Mouse (Mus musculus): ENCODE data around the gene Nes.

The Nes gene

DNA sequence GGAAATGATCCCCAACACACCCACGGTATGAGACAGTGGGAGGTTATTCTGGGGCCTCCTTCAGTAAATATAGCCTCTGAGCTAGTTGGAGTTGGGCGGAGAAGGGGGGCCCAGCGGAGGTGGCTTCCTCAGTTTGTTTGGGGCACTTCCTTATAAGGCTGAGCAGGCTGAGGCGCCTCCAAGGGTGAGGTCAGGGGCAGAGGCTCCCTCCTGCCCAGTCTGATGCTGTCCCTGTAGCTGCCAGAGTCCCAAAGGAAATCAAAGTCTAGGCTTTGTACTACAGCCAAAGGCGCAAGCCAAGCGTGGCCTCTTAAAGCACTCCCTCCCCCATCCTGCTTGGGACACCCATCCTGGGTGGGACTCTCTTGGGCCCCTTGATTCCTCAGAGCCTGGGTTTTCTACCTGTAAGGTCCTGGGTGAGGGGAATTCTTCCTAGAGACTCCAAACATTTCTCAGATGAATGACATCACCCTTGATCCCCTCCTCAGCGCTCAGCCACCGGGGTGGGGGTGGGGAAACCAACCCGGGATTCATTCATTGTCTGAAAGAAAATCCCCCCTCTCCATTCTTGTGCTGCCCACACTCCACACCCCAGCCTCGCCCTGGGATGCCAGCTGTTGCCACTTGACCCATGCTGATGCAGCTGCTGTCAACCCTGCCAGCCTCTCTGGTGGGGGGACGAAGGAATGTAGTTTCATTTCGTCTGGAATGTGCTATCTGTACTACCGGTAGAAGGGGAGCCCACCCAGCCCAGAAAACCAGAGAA, 12.1 kb downstream of the Nes start:
- DNase-seq (ENCODE audit: low spot score in 2 of 2), result no peak

DNA sequence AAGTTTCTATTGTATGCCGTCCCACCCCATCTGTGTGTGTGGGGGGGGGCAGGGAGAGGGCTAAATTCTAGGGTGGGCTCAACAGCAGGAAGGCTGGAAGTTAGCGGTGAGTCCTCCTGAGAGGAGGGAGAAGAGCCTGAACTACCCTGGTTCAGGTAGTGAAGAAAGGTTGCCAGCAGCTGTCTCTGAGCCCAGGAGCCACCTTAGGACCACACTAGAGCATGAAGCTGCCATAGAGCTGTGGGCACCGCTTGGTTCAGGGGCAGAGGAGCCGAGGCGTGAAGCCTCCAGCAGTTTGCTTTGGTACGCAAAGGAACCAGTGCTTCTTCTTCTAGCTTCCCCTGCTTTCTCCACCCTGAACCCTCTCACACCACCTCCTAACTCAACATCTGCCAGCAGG, 12.7 kb downstream of the Nes start:
- no peak for DNase-seq (ENCODE audit: low spot score in 2 of 2)

- no peak for DNase-seq (ENCODE audit: low spot score in 2 of 2)
These were observed 13.2 kb downstream of the Nes start for GRCm38 (mm10) chr3:87984094-87984493.

- no peak for DNase-seq (ENCODE audit: low spot score in 2 of 2)
These were observed 14.8 kb downstream of the Nes start for GRCm38 (mm10) chr3:87985505-87986320.

DNA sequence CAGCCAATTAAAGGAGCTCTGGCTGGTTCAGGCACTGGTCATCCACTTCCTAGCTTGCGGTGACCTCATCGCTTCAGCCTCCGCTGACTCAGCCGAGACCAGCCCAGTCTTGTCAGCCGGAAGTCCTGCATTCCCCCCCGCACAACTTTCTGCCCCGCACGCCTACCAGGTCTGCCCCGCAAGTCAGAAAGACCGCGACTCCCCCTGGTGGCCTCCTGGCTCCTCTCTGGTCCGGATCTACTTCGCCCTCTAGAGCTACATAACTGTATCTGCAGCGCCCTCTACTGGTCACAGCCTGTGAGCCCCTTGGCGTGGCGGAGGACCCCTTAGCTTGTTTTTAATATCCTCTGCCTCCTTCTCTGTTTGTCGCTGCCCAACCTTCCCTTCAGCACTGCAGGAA, 16.0 kb downstream of the Nes start:
- DNase-seq (ENCODE audit: low spot score in 2 of 2), result peak; percentile 84 to 98

DNA sequence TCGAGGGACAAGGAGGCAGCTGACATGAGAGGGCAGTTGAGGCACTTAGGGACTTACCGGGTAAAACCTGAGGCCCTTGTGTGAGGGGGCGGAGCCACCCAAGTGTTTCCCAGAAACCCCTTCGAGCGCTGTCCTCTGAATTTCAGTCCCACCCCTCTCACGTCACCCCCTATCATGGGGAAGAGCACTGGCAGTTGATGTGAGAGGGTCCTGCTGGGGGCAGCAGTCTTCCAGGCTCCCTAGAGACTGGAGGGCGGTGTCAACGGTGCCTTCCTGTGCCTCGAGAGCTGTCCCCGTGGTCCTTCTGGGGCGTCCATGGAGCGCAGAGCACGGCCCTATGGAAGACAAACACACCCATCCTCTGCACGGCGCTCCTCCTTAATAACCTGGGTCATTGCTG, 16.8 kb downstream of the Nes start:
- peak; percentile 35 to 41 for DNase-seq (ENCODE audit: low spot score in 2 of 2)

DNA sequence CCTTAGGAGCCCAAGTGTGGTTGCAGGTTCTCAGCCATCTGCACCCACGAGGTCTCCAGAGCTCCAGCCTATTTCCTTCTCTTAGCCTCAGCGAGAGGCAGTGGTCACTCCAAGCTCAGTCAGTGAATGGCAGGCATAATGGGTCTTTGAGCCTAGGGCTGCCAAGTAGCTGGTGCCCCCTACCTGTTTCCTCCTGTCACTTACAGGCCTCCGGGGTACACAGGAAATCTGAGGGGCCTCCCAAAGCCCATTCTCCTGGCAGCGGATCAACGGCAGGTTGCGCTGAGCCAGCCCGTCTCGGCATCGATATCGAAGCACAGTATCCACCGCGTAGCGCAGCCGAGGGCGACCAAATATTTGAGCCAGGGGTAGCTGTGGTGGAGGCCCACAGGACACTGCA, 17.2 kb downstream of the Nes start:
- DNase-seq (ENCODE audit: low spot score in 2 of 2), result peak in 1 of 2 experiments; percentile 24

- no peak for DNase-seq (ENCODE audit: low spot score in 2 of 2)
These were observed 19.1 kb downstream of the Nes start for GRCm38 (mm10) chr3:87989935-87990334.

GRCm38 (mm10) chr3:87993436-87993835, 22.6 kb downstream of the Nes start:
- peak in 1 of 2 experiments; percentile 62 for DNase-seq (ENCODE audit: low spot score in 2 of 2)

DNA sequence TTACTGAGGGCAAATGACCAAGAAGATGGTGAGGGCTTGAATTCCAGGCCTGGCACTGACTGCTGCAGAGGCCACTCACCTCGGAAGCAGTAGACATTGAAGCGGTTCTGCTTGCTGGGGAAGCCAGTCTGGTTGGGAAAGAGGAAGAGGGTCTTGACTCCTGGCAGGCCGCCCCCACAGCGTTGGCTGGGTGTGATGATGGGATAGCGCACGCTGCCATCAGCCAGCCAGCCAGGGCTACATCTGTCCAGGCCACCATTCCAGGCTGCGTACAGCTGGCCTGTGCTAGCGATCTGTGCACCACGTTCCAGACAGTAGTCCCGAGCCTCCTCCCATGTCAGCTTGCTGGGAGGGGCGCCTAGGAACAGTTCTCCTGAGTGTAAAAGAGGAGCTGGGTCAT, 24.5 kb downstream of the Nes start:
- DNase-seq (ENCODE audit: low spot score in 2 of 2), result no peak

DNA sequence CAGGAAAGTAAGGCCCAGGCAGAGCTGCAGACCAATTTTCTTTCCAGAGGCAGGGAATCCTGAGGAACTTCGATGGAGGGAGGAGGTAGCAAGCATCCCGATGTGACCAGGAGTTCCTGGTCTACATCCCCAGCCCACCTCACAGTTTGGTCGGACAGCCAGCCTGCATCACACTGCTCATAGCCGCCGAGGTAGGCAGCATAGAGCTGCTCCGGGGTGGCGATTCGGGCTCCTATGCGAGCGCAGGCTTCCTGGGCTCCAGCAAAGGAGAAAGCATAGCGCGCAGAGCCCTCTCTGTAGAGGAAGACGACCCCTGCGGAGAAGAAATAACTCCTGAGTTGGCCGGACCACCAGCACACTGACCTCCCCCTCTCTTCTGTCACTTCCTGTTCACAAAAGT, 25.5 kb downstream of the Nes start:
- no peak for DNase-seq (ENCODE audit: low spot score in 2 of 2)

GRCm38 (mm10) chr3:87996971-87997614, 26.2 kb downstream of the Nes start:
- DNase-seq (ENCODE audit: low spot score in 2 of 2), result no peak

GRCm38 (mm10) chr3:87998747-87999146, 27.9 kb downstream of the Nes start:
- DNase-seq (ENCODE audit: low spot score in 2 of 2), result no peak

GRCm38 (mm10) chr3:87999243-87999895, 28.5 kb downstream of the Nes start:
- no peak for DNase-seq (ENCODE audit: low spot score in 2 of 2)

DNA sequence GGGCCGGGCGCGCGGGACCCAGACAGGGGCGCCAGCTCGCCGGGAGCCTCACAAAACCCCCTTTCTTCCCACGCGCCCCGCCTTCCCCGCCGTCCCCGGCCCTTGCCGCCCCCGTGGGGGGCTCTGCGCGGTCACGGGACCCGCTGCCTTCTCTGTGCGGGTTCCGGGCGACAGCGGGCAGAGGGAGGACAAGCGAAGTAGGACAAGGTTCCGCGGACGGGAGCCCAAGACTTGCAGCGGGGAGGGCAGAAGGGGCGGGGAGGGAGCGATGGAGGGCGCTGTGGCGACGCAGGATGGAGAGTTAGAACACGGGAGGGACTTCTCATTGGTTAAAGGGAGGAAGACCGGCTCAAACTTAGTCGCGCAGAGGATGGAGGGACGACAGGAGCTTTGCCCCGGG, 29.3 kb downstream of the Nes start, which contains the start of gene Bcan:
Gene Bcan, minus strand, starts transcription at position 50 of the 400 bp plus-strand sequence.
- DNase-seq (ENCODE audit: low spot score in 2 of 2), result no peak

DNA sequence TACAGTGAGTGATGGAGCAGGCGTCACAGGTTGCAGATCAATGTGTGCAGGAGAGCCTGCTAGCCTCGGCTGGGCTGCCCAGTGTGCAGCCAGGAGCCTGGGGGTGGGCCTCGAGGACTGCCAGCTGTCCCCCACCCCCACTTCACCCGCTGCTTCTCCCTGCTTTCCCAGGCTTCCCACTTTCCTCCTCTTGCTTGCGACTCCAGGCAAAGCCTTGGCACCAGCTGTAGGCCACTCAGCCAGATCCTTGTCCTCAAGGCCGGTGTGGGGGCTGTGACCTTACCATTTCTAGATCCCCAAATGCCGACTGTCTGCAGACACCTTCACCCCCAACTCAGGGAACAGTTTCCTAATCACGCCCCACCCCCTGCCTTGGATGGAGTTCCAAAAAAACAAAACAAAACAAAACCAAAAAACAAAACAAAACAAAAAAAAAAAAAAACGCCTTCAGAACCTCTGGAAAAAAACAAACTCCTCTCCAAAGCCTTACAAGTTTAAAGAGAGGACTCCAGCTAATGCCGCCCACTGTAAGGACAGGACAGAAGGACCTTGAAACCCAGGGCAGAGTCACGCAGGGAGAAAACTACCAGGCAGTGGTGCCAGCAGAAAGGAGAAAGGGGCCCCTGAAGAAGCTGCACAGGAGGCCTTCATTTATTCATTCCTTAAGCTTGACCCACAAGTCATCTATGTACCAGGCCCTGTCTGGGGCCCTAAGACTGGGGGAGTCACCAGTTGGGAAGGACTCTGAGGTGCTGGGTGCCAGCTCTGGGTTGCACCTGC, 30.1 kb downstream of the Nes start:
- DNase-seq (ENCODE audit: low spot score in 2 of 2), result no peak

DNA sequence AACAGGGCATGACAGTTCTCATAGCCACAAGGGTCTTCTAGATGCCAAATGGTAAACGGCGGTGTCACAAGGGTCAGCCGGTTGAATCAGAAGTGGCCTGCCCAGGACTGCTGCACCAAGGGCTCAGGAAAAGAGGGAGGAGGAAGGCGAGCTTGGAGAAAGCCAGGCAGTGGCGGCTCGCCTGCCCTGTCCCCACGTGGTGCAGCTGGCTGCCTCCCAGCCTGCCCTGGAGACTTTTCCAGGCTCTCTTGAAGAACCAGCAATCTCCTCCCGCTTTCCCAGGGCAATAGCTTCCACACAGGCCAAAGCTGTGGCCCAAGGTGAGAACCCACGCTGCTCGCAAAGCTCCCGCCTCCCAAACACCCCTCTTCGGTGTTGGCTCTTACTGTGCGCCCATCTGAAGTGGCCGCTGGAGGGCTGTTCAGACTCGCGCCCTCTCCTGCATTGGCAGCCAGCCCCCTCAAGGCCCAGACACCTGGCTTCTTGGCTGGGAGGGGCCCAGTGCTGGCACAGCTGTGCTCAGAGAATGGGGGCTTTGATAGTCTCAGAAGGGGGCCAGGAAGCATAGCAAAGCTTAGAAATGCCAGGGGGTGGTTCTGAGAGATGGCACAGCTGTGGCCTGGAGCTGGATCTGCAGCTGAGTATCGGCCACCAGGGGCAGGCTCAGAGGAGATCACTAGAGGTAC, 31.6 kb downstream of the Nes start:
- peak; percentile 26 to 27 for DNase-seq (ENCODE audit: low spot score in 2 of 2)

GRCm38 (mm10) chr3:88005822-88006786, 35.2 kb downstream of the Nes start:
- no peak for DNase-seq (ENCODE audit: low spot score in 2 of 2)

- DNase-seq (ENCODE audit: low spot score in 2 of 2), result peak in 1 of 2 experiments; percentile 34
These were observed 39.9 kb downstream of the Nes start for GRCm38 (mm10) chr3:88010634-88011265.

All from thymus, postnatal 10 days (tissue).